Mouse (Mus musculus) kidney, postnatal 0 days (tissue): ENCODE results near the gene Arnt2. TPM values are rescaled to one million over a fixed set of nuclear protein-coding genes. Genes with fewer than 3 reads are reported as not detected.

ENCODE experiments used
- ATAC-seq: fragments of 200-750 bp; cut with Nextera tagmentation; replicated peaks from 2 replicates; pipeline ENCODE4 v1.8.0; 2017; ENCODE audit warnings: low read depth, moderate number of reproducible peaks, moderate TSS enrichment, moderate library complexity; ENCODE audit not compliant: low FRiP score
- DNase-seq: peaks from one replicate; pipeline ENCODE4 v3.0.0-alpha.2; 2016; ENCODE audit warnings: low spot score
- H3K27ac ChIP-seq: fragments of 300-500 bp; sonication (generic); 2 replicates; pipeline ENCODE4 v1.5.1; 2014; ENCODE audit warnings: mild to moderate bottlenecking
- H3K27me3 ChIP-seq: fragments of 300-500 bp; sonication (generic); 2 replicates; pipeline ENCODE4 v1.6.1; 2014; ENCODE audit warnings: low read length, mixed read lengths; ENCODE audit not compliant: insufficient read depth
- H3K36me3 ChIP-seq: fragments of 300-500 bp; sonication (generic); 2 replicates; pipeline ENCODE4 v1.6.1; 2014; ENCODE audit warnings: low read length, mixed read lengths; ENCODE audit not compliant: insufficient read depth
- H3K4me1 ChIP-seq: fragments of 300-500 bp; sonication (generic); replicated peaks from 2 replicates; pipeline ENCODE4 v1.6.1; 2014; ENCODE audit warnings: antibody characterized with exemption, low read length, mixed read lengths; ENCODE audit not compliant: insufficient read depth
- H3K4me2 ChIP-seq: fragments of 300-500 bp; sonication (generic); 2 replicates; pipeline ENCODE4 v1.6.1; 2014; ENCODE audit warnings: mild to moderate bottlenecking, low read length, moderate library complexity, mixed read lengths
- H3K4me3 ChIP-seq: fragments of 300-500 bp; sonication (generic); replicated peaks from 2 replicates; pipeline ENCODE4 v1.5.1; 2014; ENCODE audit warnings: low read depth, low read length
- H3K9ac ChIP-seq: fragments of 300-500 bp; sonication (generic); 2 replicates; pipeline ENCODE4 v1.6.1; 2014; ENCODE audit warnings: low read depth, low read length
- H3K9me3 ChIP-seq: fragments of 300-500 bp; sonication (generic); replicated peaks from 2 replicates; pipeline ENCODE4 v1.6.1; 2016; ENCODE audit warnings: low read length, inconsistent platforms, mixed read lengths
- CTCF ChIP-seq: IDR thresholded peaks from 2 replicates; pipeline ENCODE4 v1.5.1; 2016; ENCODE audit warnings: antibody characterized with exemption, low read depth, mild to moderate bottlenecking, moderate library complexity
- WGBS: fragments of 180-500 bp; shearing (Covaris S2); extraction: QIAGEN DNeasy Blood & Tissue Kit; methylation state at CpG from one replicate; pipeline ENCODE4 v1.1.7; 2014; 5-methylcytosine and 5-hydroxymethylcytosine counted together
- polyA plus RNA-seq: library from polyadenylated mRNA; unstranded; fragments of >200 nt; fragmentation: Nextera tagmentation; extraction: Ambion mirVana; gene quantifications from 2 replicates; pipeline ENCODE4 v1.2.1, GENCODE M21; 2015

Gene Arnt2
- polyA plus RNA-seq, 1 experiment from 2014 or later = 8.4 TPM

DNA sequence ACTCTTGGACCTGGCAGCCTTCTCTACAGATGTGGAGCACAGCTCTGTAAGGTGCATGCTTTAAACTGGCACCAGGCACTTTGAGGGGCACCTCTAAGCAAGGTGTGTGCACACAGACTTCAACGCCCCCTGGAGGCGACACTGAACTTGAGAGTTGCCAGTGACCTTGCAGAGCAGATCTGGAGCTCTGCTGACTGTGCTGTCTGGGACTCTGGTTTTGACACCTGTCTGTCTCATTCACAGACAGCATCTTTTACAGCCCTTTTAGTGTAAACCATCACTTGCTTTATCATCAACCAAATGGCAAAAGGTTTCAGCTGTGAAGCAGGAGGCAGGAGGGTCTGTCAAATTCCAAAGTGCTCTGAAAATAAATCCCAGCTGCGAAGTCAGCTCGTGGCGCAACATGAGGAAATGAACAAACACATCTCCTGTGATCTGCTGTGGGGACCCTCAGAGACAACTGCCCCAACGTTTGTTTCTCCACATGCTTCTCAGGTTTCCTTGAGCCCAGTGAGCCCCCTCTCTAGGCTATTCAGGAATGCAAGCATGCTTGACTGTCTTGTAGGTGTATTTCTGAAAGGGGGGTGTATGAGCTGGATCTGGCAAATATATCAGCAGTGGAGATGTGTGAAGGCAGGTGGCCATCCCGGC lies 94.5 kb downstream of the Arnt2 start:
- Histone ChIP-seq H3K9me3 (no peaks in the 10 kb centered on the region), H3K9ac (no peak overlapping the region), H3K4me3 (no peak overlapping the region), H3K4me1 (no peaks in the 10 kb centered on the region), H3K36me3 (no peaks in the 10 kb centered on the region), H3K27me3 (no peaks in the 10 kb centered on the region), H3K27ac (no peak overlapping the region), H3K4me2 (no peak overlapping the region)
- DNase-seq = no peak
- ATAC-seq = no peak
- TF ChIP-seq CTCF = peak; percentile 42
- 41% methylated on average over 7 of the region's 7 CpGs for WGBS

GRCm38 (mm10) chr7:84314742-84315141 lies 95.2 kb downstream of the Arnt2 start:
- Histone ChIP-seq H3K27me3 (no peaks in the 10 kb centered on the region), H3K4me1 (no peaks in the 10 kb centered on the region), H3K4me2 (no peak overlapping the region), H3K4me3 (no peak overlapping the region), H3K9ac (no peak overlapping the region), H3K36me3 (no peaks in the 10 kb centered on the region), H3K9me3 (no peaks in the 10 kb centered on the region), H3K27ac (no peak overlapping the region)
- ATAC-seq (no peak), DNase-seq (no peak)
- 91% methylated on average over 2 of the region's 2 CpGs for WGBS
- TF ChIP-seq CTCF = no peak

DNA sequence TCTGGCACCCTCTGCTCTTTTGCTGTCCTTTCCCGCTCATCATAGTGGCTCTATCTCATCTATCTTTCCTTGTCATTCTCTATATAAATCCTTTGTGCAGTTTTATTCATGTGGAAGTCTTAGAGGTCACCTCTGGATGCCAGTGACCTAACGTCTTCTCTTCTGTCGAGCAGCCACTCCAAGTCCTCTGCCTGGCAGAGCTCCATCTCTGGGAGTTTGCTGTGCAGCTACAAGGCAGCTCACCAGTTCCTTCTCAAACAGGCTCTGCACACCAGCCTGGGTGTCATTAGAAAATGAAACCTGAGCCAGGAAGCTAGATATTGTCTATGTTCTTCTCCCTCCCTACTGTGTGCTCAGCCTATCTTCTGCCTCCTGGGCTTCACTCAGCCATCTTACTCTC lies 98.4 kb downstream of the Arnt2 start:
- Histone ChIP-seq H3K27ac (no peak overlapping the region), H3K4me3 (no peak overlapping the region), H3K9me3 (no peaks in the 10 kb centered on the region), H3K4me2 (no peak overlapping the region), H3K9ac (no peak overlapping the region), H3K36me3 (no peaks in the 10 kb centered on the region), H3K27me3 (no peaks in the 10 kb centered on the region), H3K4me1 (no peaks in the 10 kb centered on the region)
- no peak for DNase-seq
- no peak for ATAC-seq
- 58% methylated on average over 3 of the region's 3 CpGs for WGBS
- TF ChIP-seq CTCF = no peak

DNA sequence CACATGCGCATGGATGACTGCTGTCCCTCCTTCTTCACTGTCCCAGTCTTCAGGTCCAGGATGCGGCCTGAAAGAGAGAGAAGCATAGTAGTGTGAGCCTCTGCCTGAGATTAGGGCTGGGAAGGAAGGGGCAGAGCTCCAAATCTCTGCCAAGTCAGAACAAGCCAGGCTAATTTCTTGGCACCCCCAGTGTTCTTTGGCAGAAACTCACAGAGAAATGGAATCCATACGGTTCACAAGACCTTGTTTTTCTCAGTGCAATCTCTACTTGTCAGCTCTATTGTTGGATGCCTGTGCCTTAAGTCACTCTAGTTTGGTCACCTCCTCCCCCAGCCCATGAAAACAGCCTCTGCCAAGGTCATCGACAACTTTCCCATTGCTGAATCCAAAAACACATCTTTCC lies 99.1 kb downstream of the Arnt2 start:
- TF ChIP-seq CTCF = no peak

GRCm38 (mm10) chr7:84307329-84307925 lies 102.5 kb downstream of the Arnt2 start:
- H3K4me3 ChIP-seq = no peak overlapping the region
- H3K9me3 ChIP-seq = no peaks in the 10 kb centered on the region
- no peaks in the 10 kb centered on the region for H3K27me3 ChIP-seq
- no peaks in the 10 kb centered on the region for H3K36me3 ChIP-seq
- no peak overlapping the region for H3K27ac ChIP-seq
- no peak for DNase-seq
- H3K9ac ChIP-seq = no peak overlapping the region
- ATAC-seq = no peak
- 94% methylated on average over 3 of the region's 3 CpGs for WGBS
- H3K4me1 ChIP-seq = no peaks in the 10 kb centered on the region
- TF ChIP-seq CTCF = no peak
- H3K4me2 ChIP-seq = no peak overlapping the region

More for the DNA sequence above, 99.1 kb downstream of the Arnt2 start:
- H3K27me3 ChIP-seq = no peaks in the 10 kb centered on the region
- no peaks in the 10 kb centered on the region for H3K9me3 ChIP-seq
- WGBS = 84% methylated on average over 4 of the region's 4 CpGs
- DNase-seq (no peak), ATAC-seq (no peak)
- no peaks in the 10 kb centered on the region for H3K4me1 ChIP-seq
- no peaks in the 10 kb centered on the region for H3K36me3 ChIP-seq
- H3K9ac ChIP-seq = no peak overlapping the region
- no peak overlapping the region for H3K27ac ChIP-seq
- no peak overlapping the region for H3K4me3 ChIP-seq
- H3K4me2 ChIP-seq = no peak overlapping the region

GRCm38 (mm10) chr7:84300261-84300660 lies 109.7 kb downstream of the Arnt2 start:
- Histone ChIP-seq H3K36me3 (no peaks in the 10 kb centered on the region), H3K27ac (no peak overlapping the region), H3K4me1 (no peaks in the 10 kb centered on the region), H3K9ac (no peak overlapping the region), H3K27me3 (no peaks in the 10 kb centered on the region), H3K9me3 (no peaks in the 10 kb centered on the region), H3K4me2 (no peak overlapping the region), H3K4me3 (no peak overlapping the region)
- DNase-seq = no peak
- ATAC-seq = no peak
- no peak for TF ChIP-seq CTCF
- 83% methylated on average over 1 of the region's 1 CpGs for WGBS
